Mouse (Mus musculus) layer of hippocampus, adult 8-10 months (tissue): ENCODE results near the gene Tnip1. TPM values are rescaled to one million over a fixed set of nuclear protein-coding genes. Genes with fewer than 3 reads are reported as not detected.
"Not testable (repeated sequence)": the region's sequence is repeated elsewhere in the genome, so short reads cannot be mapped to it uniquely, and the experiment has no call there.

ENCODE experiments used
- DNase-seq, 2 experiments: peaks; one replicate each; pipeline ENCODE4 v3.0.0; 2022; ENCODE audit warnings: low spot score in 2 of 2
- total RNA-seq, 4 experiments: library from RNA; stranded (reverse); gene quantifications; 2 replicates each; pipeline ENCODE4 v1.2.4; 2022

Tnip1 gene
- total RNA-seq, 4 experiments from 2014 or later = 31.4 to 34.3 (median 33.9) TPM

DNA sequence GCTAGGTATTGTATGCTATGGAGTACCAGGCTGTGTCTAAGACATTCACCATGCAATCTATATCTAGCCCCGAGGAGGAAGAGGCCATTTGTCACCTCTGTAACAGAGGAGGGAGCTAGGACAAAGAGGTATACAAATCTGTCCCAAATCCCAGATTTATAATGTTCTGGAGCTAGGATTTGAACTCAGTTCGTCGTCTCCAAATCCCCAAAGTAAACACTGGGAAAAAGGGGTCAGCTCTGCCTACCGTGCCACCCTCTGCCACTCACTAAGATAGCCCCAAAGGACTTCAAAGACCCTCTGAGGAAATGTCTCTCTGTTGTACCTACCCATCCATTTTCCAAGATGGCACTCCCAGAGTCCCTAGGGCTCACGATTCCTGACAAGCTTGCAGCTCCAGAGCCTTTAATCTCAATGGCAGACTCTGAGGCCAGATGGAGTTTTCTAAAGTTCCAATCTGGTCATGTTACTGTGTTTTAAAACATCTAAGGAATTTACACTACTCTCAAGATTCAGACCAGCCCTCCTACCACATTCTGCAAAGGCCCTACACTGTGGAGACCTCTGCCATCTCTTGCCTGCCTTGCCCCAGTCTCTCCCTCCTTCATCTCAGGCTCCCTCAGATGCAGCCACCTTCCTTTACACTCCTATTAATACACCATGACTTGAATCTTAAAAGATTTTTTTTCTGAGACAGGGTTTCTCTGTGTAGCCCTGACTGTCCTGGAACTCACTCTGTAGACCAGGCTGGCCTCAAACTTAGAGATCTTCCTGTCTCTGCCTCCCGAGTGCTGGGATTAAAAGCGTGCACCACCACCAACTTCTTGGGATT, 50.8 kb downstream of the Tnip1 start:
- DNase-seq = no peak

DNA sequence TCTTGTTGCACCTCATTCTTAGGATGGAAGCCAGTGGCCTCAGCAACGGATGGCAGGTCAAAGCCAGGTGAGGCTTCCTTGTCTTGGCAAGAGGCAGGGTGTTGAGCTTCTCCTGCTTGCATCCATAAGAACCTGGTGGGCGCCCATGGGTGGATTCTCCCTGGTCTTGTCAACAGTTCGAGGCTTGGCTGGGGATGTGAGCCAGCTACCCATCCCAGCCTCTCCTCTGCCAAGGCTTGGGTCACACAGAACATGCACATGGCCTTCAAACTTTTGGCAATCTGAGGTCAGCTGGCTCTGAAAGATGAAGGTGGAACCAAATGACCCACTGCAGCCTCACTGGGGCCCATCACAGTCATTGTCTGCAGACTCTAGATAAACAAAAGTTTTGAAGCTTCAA, 51.5 kb downstream of the Tnip1 start:
- DNase-seq = no peak

DNA sequence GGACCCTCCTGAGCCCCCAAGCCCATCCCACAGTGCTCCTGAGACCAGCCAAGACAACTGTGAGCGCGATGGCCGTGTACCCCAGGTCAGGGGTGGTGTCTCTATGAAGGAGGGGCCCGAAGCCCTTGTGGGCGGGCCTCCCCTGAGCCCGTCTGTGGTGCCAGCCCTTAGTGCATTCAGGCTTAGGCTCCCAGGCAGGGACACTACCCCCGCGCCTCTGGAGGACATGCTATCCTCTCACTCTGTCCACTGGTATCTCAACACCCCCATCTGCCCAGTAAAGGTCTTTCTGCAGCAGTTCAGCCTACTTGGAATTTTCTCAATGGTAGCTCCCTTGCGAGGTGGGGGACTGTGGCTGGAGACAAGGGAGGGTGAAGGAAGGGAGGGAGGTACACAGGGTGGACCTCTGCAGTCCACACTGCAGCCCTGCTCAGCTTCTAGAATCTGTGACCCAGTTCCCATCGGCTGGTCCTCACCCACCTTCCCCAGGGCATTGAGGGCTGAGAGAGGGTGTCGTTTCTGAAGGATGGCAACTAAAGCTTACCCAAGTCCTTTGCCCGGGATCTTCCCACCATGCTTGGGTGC, 52.5 kb downstream of the Tnip1 start:
- no peak for DNase-seq

DNA sequence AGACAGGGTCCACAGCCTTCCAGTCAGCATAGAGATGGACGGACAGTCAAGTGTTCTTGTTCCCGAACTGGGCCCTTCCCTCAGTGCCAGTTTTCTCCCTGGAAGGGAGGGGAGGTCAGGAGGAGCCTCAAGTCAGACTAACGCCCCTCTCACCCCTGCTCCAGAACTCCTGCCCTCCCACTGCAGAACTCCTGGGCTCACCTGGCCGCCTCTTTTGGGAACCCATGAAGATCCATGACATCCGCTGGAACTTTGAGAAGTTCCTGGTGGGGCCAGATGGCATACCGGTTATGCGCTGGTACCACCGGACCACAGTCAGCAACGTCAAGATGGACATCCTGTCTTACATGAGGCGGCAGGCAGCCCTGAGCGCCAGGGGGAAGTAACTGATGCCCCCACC, 53.4 kb downstream of the Tnip1 start:
- no peak for DNase-seq

DNA sequence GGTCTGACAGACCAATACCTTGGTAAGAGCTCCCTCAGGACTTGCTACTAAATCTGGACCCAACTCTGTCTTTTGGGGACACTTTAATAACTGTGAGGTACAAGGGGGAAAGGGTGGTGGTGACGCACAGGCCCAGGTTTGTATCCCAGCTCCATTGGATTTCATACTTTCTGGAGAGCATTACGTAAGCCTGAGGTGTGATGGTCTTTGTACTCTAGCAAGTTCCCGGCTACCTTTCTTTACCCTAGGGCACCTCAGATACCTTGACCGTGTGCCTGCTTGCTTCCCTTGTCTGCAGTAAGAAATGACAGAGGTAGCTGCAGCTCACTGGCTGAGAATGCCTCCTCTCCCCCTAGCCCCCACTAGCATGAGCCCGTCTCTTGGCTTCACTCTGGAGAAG, 55.5 kb downstream of the Tnip1 start:
- DNase-seq = no peak

DNA sequence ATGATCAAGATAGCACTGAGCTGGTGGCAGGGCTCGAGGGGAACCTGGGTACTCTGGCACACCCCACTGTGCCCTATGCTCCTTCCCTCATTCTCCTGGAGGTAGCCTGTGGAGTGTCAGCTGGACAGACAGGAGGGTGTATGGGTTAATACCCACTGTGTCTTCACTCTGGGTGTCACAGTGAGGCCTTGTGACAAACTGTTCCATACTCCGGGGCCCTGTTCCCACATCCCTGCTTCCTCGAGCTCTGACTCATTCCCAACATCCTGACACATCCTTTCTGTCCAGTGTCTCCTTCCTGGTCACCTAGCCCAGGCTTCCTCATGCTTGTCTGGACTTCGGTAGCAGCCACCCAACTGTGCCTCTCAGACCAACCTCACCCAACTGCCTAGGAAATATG, 56.3 kb downstream of the Tnip1 start:
- DNase-seq = no peak

DNA sequence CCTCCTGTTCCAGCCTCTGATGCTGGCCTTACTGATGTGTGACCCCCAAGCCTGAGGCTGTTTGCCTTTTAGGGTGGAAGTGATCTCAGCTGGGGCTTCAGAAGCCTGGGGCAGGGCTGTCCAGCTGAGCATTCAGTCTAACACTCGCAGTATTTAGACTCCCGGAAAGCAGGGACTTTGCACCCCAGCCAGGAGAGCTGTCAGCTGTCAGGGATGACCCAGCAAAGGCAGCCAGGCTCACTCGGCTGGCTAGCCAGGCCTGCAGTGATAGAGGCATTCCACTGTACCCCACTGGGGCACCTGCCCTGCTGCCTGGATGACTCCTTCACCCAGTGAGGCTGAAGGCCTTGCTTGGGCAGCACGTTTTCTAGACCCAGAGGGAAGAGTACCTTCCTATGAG, 56.8 kb downstream of the Tnip1 start:
- no peak for DNase-seq

DNA sequence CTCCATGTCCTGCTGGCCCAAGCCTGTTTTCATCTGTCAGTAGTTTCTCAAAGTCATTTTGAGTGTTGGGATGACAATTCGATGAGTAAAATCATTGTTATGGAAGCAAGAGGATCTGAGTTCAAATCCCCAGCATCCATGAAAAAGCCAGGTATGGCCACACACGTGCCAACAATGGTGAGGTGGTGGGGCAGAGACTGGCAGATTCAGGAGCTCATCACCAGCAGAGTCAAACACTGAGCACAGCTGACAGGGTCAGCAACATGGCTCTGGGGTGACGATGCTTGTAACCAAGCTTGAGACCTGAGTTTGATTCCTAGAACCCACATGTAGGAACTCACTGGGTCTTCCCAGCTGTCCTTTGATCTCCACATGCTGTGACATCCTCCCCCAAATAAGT, 57.6 kb downstream of the Tnip1 start:
- no peak for DNase-seq

DNA sequence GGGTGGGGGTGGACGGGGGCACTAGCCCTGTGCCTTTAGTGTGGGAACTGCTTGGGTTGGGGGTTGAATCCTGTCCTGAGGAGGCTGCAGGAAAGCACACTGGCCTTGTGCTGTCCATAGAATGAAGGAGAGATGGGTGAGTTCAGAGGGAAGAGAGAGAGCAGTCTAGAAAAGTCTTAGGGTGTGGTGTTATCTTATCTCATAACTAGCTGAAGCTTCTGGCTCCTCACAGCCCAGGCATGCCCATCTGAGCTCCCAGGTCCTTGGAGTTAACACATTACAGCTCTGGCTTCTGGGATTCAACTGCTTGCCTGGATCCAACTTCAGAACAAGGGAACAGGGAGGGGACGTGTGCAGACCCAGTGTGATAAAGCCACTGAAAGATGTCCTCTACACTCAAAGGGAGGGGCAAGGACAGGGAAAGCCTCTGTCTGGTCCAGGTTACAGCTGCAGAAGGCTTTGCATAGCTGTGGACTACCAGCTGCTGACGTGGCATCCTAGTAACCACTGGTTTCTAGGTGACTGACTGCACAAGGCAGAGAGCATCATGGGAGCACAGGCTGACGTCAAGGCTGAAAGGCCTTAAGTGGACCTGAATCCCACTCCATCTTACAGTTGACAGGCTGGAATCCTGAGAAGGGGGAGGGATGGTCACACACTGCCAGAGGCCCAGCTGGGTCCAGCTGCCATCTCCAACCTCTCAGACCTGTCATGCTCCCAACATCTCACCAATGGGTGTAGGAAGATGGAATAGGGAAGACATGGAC, 58.6 kb downstream of the Tnip1 start:
- no peak for DNase-seq

DNA sequence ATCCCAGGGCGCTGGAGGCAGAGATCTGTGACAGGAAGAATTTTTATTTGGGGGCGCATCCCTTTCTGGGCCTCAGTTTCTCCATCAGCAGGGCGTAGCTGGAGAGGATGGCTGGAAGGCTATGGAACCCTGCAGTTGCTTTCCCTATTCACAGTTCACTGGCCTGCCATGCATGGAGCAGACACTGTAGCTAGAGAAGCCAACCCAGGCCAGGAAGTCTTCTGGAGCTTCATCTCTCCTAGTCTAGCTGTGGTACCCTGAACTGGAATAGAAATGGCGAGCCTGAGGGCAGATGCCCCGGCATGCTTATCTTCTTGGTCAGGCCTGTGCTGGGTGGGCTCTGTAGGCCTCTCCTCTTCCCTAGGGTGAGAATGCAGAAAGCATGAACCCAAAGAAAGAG, 59.4 kb downstream of the Tnip1 start:
- DNase-seq = no peak

DNA sequence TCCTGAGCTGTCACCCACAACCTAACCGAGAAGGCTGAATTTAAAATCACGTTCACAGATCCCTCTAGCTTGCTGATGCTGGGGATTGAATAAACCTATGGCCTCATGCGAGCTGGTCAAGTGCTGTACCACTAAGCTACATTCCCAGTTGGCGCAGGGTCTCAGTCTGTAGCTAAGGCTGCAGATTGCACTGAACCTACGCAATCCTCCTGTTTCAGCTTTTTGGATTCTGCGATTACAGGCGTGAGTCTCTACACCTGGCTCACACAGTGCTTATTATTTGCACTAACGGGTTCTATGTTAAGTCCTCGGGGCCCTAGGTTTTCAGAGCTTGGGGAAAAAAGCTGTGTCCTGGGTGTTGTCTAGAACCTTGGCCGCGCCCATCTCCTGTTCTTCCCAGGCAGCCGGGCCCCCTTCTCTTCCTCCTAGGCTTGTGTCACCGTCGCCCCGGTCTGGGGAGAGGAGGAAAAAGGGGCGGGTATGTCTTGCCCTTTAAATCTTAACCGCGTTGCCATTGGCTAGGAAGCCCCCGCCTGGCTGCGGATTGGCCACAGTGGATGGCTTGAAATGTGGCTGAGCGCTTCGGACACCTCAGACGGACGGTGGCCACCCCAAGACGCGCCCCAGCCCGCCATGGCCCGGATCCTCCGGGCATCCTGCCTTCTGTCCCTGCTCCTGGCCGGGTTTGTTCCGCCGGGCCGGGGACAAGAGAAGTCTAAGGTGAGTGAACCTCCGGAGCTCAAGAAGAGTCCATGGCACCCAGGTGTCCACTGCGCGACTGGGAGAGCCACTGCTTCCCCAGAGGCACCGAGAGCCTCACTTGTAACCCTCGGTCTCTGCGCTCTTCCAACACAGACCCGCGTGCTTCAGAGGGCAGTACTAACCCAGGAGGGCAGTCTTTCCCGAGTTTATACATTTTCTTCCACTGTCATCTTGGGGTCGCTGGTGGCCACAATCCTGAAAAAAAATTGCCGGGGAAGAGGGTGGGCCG, 60.1 kb downstream of the Tnip1 start, which contains the start of gene Gpx3:
TSS of gene Gpx3 (plus strand) at position 121 of the 991 bp plus-strand sequence.
- peak in 1 of 2 experiments; percentile 30 for DNase-seq

DNA sequence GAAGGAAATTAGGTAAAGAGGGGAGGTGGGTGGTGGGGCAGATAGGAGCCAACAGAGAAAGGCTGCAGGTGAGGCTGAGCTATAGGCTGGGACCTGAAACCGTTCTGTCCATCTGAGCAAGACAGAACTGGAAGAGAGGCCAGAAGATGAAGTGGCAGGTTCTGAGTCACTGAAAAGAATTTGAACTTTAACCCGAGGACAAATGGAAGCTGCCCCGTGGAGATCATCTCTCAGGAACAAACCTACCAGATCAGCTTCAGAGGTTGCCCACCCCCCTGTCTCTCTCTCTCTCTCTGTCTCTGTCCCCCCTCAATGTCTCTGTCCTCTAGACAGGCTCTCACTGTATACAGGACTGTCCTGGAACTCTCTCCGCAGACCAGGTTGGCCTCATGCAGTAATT, 63.1 kb downstream of the Tnip1 start:
- no peak for DNase-seq

DNA sequence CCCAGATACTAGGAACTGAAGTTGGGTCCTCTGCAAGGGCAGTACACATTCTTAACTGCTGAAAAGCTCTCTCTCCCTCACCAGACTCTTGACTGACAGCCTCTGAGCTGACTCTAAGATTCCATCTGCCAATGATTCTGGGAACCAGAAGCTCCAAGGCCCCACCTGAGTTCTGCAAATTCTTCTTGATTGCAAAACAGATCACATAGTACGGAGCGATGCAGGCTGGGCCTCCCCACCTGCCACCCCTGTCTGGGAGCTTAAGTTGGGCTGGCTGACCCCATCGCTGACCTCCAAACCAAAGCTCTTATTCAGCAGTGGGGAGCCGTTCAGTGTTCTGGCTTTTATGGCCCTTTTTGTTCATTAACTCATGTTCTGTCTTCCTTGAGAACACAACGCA, 65.2 kb downstream of the Tnip1 start:
- no peak for DNase-seq

DNA sequence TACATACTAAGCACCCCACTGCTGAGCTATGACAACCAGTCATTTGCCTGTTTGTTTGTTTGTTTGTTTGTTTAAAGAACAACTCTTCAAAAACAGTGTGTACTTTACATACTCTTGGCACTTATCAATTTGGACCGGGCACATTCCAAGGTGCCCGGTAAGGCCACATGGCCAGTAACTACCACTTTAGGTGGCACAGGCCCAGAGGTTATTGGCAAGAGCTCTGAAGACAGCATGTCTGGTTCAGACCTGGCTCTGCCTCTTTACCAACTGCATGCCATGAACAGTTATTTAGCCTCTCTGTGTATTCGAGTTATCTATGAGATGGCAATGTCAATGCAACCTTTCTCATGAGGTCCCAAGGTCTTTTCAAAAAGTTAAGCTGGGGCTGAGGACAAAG, 66.1 kb downstream of the Tnip1 start:
- DNase-seq = not testable (repeated sequence)

DNA sequence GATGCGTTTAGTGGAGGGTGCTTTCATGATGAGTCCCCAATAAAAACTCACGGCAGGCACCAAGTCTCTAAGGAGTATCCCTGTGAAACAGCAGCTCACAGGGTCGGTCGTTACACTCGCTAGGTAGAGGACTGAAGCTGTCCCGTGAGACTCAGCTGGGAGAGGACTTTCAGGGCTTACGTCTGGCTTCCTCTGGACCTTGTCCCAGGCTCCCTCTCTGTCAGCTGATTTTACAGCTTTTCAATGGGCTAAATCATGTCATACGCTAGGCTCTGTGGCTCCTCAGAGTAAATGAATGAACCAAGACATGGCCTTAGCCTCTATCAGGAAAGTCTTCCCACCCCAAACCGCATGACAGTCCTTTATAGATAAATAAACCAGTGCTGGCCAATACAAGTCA, 68.1 kb downstream of the Tnip1 start:
- DNase-seq = no peak

DNA sequence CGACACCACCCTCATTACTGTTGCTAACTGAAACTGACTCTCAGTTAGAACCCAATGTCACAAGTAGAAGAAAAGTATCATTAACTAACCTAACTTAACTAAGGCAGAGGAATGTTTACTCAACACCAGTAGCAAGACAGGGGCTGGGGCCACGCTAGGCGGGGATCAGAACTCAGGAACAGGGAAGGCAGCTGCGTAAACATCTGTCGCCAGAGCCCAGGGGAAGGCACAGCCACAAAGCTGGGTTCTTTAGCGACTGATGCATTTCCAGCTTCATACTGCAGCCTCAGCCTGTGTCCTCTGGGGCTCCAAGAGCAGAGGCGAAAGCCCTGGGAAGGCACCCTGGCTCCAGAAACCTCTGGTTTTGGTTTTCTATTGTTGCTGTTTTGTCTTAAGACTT, 70.6 kb downstream of the Tnip1 start:
- no peak for DNase-seq

DNA sequence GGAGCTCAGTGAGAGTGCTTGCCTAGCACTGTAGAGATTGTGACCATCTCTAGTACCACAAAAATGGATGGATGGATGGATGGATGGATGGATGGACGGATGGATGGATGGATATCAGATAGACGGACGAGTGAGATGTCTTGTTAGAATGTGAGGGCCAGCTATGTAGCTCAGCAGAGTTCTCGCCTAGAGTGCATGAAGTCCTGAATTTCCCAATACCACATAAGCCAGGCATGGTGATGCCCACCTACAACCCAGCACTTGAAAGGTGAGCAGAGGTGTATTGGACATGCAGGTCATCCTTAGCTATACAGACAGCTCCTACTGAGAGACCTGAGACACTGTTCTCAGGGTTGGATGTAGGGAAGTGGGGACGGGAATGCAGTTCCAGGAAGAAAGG, 71.4 kb downstream of the Tnip1 start:
- no peak for DNase-seq

DNA sequence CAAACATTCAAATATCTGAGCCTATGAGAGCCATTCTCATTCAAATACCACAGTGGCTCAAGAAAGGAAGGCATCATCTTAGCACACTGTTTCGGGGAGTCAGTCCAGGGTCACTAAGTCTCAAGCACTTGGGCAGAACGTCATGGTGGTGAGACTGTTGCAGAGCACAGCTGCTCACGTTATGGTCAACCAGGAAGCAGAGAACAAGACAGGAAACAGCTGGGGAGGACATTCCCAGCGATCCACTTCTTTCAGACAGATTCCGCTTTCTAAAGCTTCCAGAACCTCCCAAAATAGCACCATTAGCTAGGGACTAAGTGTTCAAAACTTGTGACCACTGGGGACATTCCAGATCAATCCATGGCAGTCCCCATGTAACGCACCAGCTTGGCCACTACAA, 74.8 kb downstream of the Tnip1 start:
- DNase-seq = no peak

DNA sequence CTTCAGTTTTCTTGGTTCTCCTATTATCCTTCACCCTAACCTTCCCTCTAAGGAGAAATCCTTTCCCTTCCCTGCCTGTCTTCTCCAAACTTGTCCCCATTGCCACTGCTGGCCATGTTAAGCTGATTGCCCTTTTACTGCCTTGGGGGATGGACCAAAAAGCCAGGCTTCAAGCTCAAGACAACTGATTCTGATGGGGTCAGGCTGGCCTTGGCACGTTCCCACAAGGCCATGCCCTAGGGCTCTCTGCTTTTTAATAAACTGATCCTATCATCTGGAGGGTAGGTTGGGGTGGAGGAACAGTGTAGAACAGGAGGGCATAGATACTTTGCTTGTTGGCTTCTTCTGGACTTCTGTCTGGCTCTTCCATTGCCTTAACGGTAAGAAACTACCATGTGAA, 77.3 kb downstream of the Tnip1 start:
- no peak for DNase-seq

DNA sequence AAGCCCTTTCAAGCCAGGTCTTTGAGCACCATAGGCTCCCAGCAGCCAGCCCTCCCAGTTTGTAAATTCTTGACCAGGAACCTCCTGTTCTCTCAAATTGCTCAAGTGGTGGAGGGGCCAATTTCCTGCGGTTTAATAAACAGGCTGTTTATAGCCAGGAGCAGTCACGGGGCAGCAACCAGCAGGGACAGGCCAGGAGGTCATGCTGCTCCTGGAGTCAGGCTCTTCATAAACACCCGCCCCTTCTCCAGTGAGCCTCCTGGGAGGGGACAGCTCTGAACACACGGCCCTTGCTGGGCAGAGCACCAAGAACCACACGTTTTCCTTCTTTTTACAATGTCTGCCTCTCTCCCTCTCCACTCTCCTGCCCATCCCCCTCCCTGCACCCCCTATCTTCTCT, 77.8 kb downstream of the Tnip1 start:
- DNase-seq = no peak

DNA sequence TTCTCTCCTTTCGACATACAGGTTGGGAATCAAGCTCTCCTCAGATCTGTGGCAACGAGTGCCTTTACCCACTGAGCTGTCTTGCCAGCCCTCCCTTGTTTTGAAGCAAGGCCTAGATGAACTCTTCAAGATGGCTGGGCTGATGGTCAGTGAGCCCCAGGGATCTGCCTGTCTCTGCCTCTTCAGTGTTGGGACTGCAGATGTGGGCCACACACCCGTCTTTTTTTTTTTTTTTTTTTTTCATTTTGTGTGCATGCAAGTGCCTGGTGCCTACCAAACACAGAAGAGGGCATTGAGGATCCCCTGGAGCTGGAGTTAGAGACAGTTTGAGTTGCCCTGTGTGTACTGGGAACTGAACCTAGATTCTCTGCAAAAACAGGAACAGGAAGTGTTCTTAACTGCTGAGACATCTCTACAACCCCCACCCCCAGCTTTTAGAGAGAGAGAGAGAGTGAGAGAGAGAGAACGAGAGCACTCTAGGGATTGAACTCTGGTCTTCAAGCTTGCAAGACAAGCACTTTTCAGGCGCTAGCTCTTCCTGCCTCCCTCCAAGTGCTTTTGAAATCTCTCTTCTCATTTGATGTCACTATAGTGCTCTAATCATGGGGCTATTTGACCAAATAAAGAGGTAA, 78.4 kb downstream of the Tnip1 start:
- no peak for DNase-seq
